Mouse (Mus musculus) central nervous system, embryonic 18 days (tissue): ENCODE data around the gene Ppp1r18. TPM values are rescaled to one million over a fixed set of nuclear protein-coding genes. Genes with fewer than 3 reads are reported as not detected.

ENCODE experiments used
- polyA plus RNA-seq: library from polyadenylated mRNA; depleted of rRNA; stranded (reverse); fragments of >200 nt; gene quantifications from 2 replicates; pipeline ENCODE4 v1.2.3, GENCODE M21; 2012; rRNA removed

The Ppp1r18 gene
- 29.3 and 32.5 TPM in 2 replicates for polyA plus RNA-seq

GRCm38 (mm10) chr17:35865481-35866280 is at the start of gene Ppp1r18:
TSS of gene Ppp1r18 (plus strand) at chr17:35865593.

DNA sequence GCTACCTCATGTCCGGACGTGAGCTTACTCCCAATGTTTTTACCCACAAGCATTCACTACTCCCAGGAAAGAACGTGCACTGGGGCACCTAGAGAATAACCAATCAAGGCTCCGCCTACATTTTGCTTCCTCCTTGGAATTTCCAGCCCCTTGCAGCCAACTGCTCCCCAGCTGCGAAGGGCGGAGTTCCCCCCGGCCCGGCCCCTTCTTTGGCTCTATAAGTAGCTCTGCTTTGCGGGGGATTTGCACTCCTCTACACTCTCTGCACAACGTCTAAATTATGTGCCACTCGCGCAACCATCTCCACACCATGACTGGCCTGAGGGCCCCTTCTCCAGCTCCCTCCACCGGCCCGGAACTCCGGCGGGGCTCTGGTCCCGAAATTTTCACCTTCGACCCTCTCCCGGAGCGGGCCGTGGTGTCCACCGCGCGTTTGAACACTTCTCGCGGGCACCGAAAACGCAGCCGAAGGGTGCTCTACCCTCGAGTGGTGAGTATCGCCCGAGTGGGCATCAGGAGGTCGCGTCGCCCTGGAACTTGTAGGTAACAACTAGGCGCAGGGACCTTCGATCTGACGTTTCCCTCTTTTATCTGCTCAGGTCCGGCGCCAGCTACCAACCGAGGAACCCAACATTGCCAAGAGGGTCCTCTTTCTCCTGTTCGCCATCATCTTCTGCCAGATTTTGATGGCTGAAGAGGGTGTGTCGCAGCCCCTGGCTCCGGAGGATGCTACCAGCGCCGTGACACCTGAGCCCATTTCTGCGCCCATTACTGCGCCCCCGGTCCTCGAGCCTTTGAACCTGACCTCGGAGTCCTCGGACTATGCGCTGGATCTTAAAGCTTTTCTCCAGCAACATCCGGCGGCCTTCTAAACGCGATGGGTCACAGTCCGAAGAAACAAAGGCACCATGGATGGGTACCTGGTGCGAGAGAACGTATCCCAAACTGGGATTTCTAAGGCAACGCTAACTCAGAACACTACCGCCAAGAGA is 43.7 kb upstream of the Ppp1r18 start, which contains the start of gene Ier3:
Gene Ier3, plus strand, starts transcription at position 246 of the 992 bp plus-strand sequence.

DNA sequence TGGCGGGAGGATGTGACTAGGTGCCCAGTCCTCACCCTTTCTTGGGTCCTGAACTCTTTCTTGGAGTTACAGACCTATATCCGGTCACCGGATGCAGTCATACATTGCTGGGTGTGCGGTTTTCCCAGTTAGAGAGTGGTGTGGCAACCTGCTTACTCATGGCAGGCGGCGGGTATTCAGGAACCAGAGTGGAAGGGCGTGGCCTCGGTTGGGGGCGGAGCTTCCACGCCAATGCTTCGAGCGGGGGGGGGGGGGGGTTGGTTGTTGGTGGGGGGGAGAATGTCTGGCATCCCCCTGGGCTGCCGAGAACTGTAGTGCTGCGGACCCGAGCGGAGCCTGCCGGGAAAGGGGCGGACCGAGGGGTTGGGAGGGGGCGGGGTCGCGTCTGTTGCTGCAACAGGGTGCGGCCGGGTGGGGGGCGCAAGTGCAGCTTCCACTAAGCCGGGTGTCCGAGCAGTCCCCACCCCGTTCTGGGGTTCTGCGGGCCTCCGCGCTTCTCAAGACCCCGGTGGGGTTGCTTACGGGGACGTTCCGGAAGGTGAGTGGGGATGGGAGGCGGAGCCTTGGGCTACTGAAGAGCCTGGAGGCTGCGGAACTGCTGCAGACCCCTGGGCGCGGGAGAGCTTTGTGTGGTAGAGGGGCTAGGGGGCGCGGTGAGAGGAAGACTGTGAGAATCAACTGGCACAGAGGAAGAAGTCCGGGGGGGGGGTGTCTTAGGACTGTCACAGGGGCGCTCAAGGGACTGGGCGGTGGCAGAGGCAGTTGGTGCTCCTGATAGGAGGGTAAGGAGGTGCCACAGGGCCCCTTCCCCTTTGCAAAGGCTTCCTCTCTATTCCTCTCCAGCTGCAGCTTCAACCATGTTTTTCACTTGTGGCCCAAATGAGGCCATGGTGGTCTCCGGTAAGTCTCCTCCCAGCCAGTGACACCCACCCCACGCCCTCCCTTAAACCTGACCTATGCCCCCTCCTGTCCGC is 42.1 kb upstream of the Ppp1r18 start, which contains the start of gene Flot1:
Gene Flot1, plus strand, starts transcription at position 267 of the 974 bp plus-strand sequence.

DNA sequence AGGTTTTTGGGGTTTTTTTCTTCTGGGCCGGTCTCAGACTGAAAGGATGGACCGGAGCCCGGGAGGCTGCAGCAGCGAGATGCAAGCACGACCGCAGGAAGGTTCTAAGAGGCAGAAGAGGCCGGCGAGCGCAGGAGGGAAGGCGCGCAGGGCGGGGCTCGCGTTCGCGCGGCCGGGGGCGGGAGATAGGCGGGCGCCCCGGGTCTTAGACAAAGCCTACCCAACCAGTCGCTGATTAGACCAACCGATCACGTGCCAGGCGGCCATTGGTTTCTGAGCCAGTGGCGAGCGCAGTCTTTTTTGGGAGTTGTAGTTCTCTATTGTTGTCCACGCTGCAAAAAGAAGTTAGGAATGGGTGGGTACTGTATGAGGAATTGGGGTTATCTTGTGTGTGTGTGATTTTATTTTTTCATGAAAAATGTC is 27.3 kb upstream of the Ppp1r18 start, which contains the start of gene Tubb5:
Gene Tubb5, minus strand, starts transcription at position 185 of the 423 bp plus-strand sequence.

GRCm38 (mm10) chr17:35841076-35841950 is 24.1 kb upstream of the Ppp1r18 start, which contains the start of gene Mdc1:
TSS of gene Mdc1 (plus strand) at chr17:35841515.

DNA sequence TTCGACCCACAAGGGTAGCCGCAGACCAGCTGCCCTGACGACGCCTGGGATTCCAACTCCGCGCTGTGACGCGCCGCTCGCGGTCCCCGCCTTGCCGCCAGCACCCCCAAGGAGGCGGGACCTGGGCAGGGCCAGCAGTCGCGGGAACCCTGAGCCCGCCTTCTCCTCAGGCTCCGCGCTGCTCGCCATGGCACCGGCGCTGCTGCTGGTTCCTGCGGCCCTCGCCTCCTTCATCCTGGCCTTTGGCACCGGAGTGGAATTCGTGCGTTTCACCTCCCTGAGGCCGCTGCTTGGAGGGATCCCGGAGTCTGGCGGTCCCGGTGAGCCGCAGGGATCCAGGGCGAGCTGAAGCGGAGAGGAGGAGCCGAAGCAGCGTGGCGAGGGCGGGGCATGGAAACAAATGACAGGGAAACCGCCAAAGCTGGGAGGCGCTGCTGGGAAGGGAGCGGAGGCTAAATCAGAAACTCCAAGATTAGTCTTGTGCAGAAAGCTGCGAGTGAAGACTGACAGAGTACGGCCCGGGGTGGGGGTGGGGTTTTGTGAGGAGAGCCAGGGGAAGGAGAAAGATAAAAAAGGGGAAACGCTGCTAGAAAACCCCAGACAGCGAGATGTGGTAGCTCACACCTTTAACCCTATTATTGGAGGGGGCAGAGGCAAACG is 4.1 kb upstream of the Ppp1r18 start, which contains the start of gene Nrm:
Gene Nrm, plus strand, starts transcription at position 121 of the 660 bp plus-strand sequence.

GRCm38 (mm10) chr17:35879245-35880057 is 14.1 kb downstream of the Ppp1r18 start, which contains the start of gene Dhx16:
TSS of gene Dhx16 (plus strand) at chr17:35879819.

GRCm38 (mm10) chr17:35896781-35897643 is 31.6 kb downstream of the Ppp1r18 start, which contains the start of gene 2310061I04Rik:
TSS of gene 2310061I04Rik (minus strand) at chr17:35897431.

GRCm38 (mm10) chr17:35909919-35910369 is 44.6 kb downstream of the Ppp1r18 start, which contains the start of gene Atat1:
TSS of gene Atat1 (minus strand) at chr17:35910075.

DNA sequence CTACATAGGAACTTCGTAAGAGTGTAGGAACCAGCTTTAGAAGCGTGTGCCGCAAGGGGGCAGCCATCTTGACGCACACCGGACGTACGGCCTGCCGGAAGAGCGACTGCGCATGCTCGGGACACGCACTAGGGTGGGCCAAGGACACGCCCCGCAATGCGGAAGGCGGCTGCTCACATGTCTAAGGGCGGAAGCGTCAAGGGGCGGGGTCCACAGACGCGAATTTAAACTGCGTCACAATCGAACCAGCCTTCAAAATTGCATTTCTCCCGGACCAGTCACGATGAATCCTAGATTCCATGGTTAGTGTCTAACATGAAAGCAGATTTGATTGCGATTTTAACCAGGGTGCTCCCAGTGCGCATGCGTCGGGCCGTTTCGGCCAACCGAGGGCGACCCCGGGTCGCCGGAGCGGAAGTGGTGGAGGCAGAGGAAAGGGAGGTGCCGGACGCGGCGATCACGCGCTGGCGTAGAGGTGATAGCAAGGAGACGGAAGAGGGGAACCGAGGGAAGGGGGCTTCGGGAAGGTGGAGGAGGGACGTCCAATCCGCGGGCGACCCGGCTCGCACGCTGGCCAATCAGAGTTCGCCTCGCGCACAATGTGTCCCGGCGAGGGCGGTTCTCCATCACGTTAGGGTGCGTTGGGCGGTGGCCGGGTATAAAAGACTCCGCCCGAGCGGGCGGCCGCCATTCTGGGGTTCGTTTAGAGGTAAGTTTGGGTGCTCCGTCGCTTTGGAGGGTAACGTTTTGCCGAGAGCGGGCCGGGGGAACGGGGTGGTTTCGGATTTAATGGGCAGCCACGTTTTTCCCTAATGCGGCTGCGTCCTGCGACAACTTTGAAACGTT is 51.1 kb downstream of the Ppp1r18 start, which contains the start of the genes Mrps18b and Ppp1r10:
Gene Mrps18b, minus strand, starts transcription at position 93 of the 846 bp plus-strand sequence.
Gene Ppp1r10, plus strand, starts transcription at position 138 of the 846 bp plus-strand sequence.

Other genes starting within 250 kb of the Ppp1r18 start
- 0.10 TPM in 1 of 2 replicates, not detected in the other for gene Gm9573, start 239.0 kb upstream of the Ppp1r18 start, polyA plus RNA-seq
- gene Mucl3, start 221.9 kb upstream of the Ppp1r18 start, polyA plus RNA-seq = 0.04 TPM in 1 of 2 replicates, not detected in the other
- 37.5 and 41.5 TPM in 2 replicates for gene Vars2, start 198.0 kb upstream of the Ppp1r18 start, polyA plus RNA-seq
- 28.6 and 29.1 TPM in 2 replicates for gene Gtf2h4, start 191.9 kb upstream of the Ppp1r18 start, polyA plus RNA-seq
- 45.4 and 45.8 TPM in 2 replicates for gene Ddr1, start 161.0 kb upstream of the Ppp1r18 start, polyA plus RNA-seq
- gene Ier3, start 43.9 kb upstream of the Ppp1r18 start, polyA plus RNA-seq = 7.9 and 9.5 TPM in 2 replicates
- 149 and 160 TPM in 2 replicates for gene Flot1, start 42.4 kb upstream of the Ppp1r18 start, polyA plus RNA-seq
- 2,694 and 2,976 TPM in 2 replicates for gene Tubb5, start 27.3 kb upstream of the Ppp1r18 start, polyA plus RNA-seq
- gene Mdc1, start 24.1 kb upstream of the Ppp1r18 start, polyA plus RNA-seq = 15.9 and 16.6 TPM in 2 replicates
- 18.0 and 21.4 TPM in 2 replicates for gene Nrm, start 4.3 kb upstream of the Ppp1r18 start, polyA plus RNA-seq
- gene Dhx16, start 14.2 kb downstream of the Ppp1r18 start, polyA plus RNA-seq = 47.6 and 53.6 TPM in 2 replicates
- 93.8 and 104 TPM in 2 replicates for gene 2310061I04Rik, start 31.8 kb downstream of the Ppp1r18 start, polyA plus RNA-seq
- 448 and 535 TPM in 2 replicates for gene Atat1, start 44.5 kb downstream of the Ppp1r18 start, polyA plus RNA-seq
- gene Mrps18b, start 50.8 kb downstream of the Ppp1r18 start, polyA plus RNA-seq = 52.4 and 53.0 TPM in 2 replicates
- 37.8 and 40.7 TPM in 2 replicates for gene Ppp1r10, start 50.8 kb downstream of the Ppp1r18 start, polyA plus RNA-seq
- gene Abcf1, start 104.2 kb downstream of the Ppp1r18 start, polyA plus RNA-seq = 77.3 and 77.5 TPM in 2 replicates
- gene Gnl1, start 114.3 kb downstream of the Ppp1r18 start, polyA plus RNA-seq = 45.2 and 54.4 TPM in 2 replicates
- 72.9 and 85.4 TPM in 2 replicates for gene Prr3, start 114.6 kb downstream of the Ppp1r18 start, polyA plus RNA-seq
- 0.26 and 0.44 TPM in 2 replicates for gene H2-T24, start 155.0 kb downstream of the Ppp1r18 start, polyA plus RNA-seq
- 8.9 and 9.5 TPM in 2 replicates for gene H2-T23, start 167.3 kb downstream of the Ppp1r18 start, polyA plus RNA-seq
- 8.2 and 8.8 TPM in 2 replicates for gene H2-T22, start 177.2 kb downstream of the Ppp1r18 start, polyA plus RNA-seq
- gene Gm6034, start 177.4 kb downstream of the Ppp1r18 start, polyA plus RNA-seq = not detected in 2 replicates
- 0.04 TPM in 1 of 2 replicates, not detected in the other for gene Gm11127, start 192.8 kb downstream of the Ppp1r18 start, polyA plus RNA-seq